Mouse (Mus musculus) brain, embryonic 14.5 days (tissue): ENCODE measurements around the gene Bcor.

Source experiments
- CTCF ChIP-seq: fragments of 200-500 bp; IDR thresholded peaks from 2 replicates; pipeline ENCODE4 v1.5.1; 2012; ENCODE audit warnings: inconsistent platforms, mild to moderate bottlenecking, moderate library complexity, borderline replicate concordance; ENCODE audit not compliant: insufficient read depth, insufficient read length; ENCODE audit errors: extremely low read depth
- POLR2A ChIP-seq: fragments of 200-500 bp; IDR thresholded peaks from 2 replicates; pipeline ENCODE4 v1.6.1; 2012; ENCODE audit warnings: mild to moderate bottlenecking, inconsistent platforms, borderline replicate concordance; ENCODE audit not compliant: poor library complexity, insufficient read depth, insufficient read length, severe bottlenecking; ENCODE audit errors: extremely low read depth

DNA sequence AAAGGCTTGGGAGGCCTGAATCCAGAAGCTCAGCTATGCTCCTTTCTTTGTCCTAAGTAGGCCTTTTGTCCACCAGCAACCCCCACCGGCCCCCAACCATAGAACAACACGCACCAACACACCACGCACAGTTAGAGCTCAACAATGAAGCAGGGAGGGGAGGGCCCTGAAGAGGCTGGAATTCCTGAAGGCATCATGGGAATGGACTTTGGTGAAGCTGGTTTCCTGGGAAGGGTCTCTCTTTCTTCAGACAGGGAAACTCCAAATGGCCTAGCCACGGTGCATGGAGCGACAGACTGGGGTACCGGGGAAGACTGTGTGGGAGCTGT, 97.3 kb downstream of the Bcor start:
- TF ChIP-seq CTCF, result no peak
- no peak for TF ChIP-seq POLR2A
